Mouse (Mus musculus): Measurements from ENCODE around the gene Saa2. TPM values are rescaled to one million over a fixed set of nuclear protein-coding genes. Genes with fewer than 3 reads are reported as not detected.
A peak's percentile ranks its signal among the peaks of the same experiment; 100 is the strongest.

Saa2 gene
- polyA plus RNA-seq (2015; fragmentation: Nextera tagmentation; extraction: Ambion mirVana) = not detected in 2 replicates

DNA sequence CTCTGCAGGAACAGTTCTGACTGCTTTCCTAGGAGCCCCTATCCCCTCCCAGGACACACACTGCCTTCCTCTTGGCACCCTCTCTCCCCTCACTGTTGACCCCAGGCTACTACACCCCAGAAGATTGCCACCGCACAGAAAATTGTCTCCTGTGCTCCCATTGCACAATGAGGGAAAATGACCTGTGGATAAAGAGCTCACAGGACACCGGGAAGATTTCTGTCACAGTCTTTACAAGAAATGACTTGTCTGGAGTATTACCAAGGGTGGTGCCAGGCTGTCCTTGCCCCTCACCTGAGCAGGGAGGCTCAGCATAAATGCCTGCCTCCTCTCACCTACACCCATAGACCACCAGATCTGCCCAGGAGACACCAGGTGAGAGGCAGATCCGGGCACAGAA is at the start of gene Saa2:
TSS of gene Saa2 (plus strand) at position 301 of the 400 bp plus-strand sequence.
- Histone ChIP-seq H3K27me3 (no peaks in the 10 kb centered on the region), H3K36me3 (no peaks in the 10 kb centered on the region), H3K9me3 (no peaks in the 10 kb centered on the region), H3K4me1 (no peaks in the 10 kb centered on the region; the same call in 1 of the 2 replicates), H3K4me2 (no peak within 1 kb of the TSS), H3K27ac (no peak within 1 kb of the TSS), H3K4me3 (no peak within 1 kb of the TSS), H3K9ac (no peak within 1 kb of the TSS)
- ATAC-seq (ENCODE audit: insufficient number of reproducible peaks, insufficient read depth, low FRiP score, low TSS enrichment, low read depth) = no peak
- WGBS = 59% methylated on average over 3 of the region's 3 CpGs

DNA sequence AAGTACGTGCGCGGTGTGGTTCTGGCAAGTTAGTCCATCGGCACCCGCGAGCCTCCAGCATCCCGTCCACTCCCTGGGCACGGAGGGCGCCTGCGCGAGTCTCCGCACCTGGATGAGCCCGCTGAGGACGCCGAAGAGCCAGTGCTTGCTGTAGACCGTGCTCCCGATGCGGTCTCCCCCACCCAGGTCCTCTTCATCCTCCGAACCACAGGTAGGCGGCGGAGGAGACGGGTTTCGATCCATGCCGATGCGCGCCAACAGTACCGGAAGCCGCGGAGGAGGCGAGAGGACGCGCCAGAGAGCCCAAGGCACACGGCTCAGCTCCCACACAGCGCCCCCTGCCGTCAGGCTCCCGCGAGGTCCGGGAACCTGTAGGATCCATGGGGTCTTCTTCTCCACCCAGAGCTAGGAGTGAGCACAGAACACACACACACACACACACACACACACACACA is 41.2 kb upstream of the Saa2 start, which contains the start of gene Saal1:
TSS of gene Saal1 (minus strand) at position 291 of the 455 bp plus-strand sequence.
- H3K27me3 ChIP-seq = no peaks in the 10 kb centered on the region
- peaks cover 26% of the 10 kb centered on the region for H3K36me3 ChIP-seq
- WGBS = 0% methylated on average over 37 of the region's 38 CpGs
- peak within 1 kb of the TSS; percentile 82 for H3K4me3 ChIP-seq
- peak within 1 kb of the TSS; percentile 62 for H3K4me2 ChIP-seq
- H3K4me1 ChIP-seq = peaks cover 8% of the 10 kb centered on the region
- H3K9me3 ChIP-seq = no peaks in the 10 kb centered on the region
- H3K27ac ChIP-seq = peak within 1 kb of the TSS; percentile 88
- peak within 1 kb of the TSS; percentile 92 for H3K9ac ChIP-seq
- peak; percentile 91 for ATAC-seq (ENCODE audit: insufficient number of reproducible peaks, insufficient read depth, low FRiP score, low TSS enrichment, low read depth)

DNA sequence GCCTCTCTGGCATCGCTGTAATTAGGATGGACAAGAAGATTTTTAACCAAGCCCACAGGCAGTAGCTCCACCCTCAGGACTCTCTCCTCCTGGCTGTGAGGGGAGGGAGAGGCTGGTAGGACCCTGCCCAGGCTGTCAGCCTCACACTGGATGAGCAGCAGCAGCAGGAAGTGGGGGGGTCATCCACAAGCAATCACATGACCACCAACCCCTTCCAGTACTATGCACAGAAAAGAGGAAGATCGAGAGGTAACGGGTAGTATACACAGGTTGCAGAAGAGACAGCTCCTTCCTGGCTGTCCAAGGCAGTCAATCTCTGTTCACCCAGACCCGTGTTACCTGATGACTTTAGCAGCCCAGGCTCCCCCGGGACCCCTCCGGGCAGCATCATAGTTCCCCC is 39.3 kb upstream of the Saa2 start:
- H3K4me3 ChIP-seq = no peak overlapping the region
- WGBS = 68% methylated on average over 6 of the region's 6 CpGs
- H3K4me2 ChIP-seq = no peak overlapping the region
- H3K4me1 ChIP-seq = peaks cover 8% of the 10 kb centered on the region
- H3K27ac ChIP-seq = no peak overlapping the region
- H3K36me3 ChIP-seq = peaks cover 8% of the 10 kb centered on the region
- H3K9me3 ChIP-seq = no peaks in the 10 kb centered on the region
- H3K9ac ChIP-seq = peak overlapping the region; percentile 28; the same call in 1 of the 2 replicates
- H3K27me3 ChIP-seq = no peaks in the 10 kb centered on the region
- ATAC-seq (ENCODE audit: insufficient number of reproducible peaks, insufficient read depth, low FRiP score, low TSS enrichment, low read depth) = no peak

DNA sequence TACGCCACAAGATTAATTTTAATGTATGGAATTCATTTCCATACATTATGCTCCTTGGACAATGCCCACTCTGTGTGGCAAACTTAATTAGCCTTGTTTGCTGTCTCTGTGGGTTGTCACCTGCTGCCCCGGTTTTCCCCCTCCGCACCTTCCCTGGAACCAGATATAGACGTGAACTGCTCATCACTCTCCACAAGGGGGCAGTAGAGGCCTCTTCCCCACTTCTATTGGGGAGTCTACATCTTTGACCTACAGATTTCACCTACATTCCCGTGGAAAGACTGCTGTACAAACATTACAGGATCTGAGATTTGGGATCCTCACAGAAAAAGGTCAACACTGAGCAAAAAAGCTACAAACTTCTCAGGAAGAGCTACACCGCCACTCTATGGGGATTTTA is 37.1 kb upstream of the Saa2 start:
- Histone ChIP-seq H3K4me3 (no peak overlapping the region), H3K4me1 (peaks cover 3% of the 10 kb centered on the region; the same call in 1 of the 2 replicates), H3K4me2 (no peak overlapping the region), H3K36me3 (no peaks in the 10 kb centered on the region), H3K9ac (no peak overlapping the region), H3K27me3 (no peaks in the 10 kb centered on the region), H3K27ac (no peak overlapping the region), H3K9me3 (no peaks in the 10 kb centered on the region)
- ATAC-seq (ENCODE audit: insufficient number of reproducible peaks, insufficient read depth, low FRiP score, low TSS enrichment, low read depth) = no peak
- 25% methylated on average over 6 of the region's 6 CpGs for WGBS

DNA sequence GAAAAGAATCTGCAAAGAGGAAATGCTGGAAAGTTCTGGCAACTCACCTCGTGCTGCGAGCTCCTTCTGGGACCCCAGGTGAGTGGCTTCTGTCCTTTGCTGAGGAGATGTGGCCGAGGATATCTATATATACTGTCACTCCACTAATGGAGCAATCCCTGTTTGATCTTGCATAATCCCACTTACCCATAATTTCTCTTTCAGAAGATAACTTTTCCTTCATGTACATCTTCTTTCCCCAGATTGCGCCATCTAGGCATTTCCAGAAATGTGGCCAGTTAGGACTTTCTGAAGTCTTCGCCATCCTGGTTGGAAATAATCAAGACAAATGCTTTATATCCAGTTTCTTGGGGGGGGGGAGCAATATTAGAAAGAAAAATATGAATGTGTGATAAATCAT is 36.0 kb upstream of the Saa2 start, which contains the start of gene Saa3:
TSS of gene Saa3 (minus strand) at position 101 of the 400 bp plus-strand sequence.
- WGBS = 87% methylated on average over 5 of the region's 5 CpGs

DNA sequence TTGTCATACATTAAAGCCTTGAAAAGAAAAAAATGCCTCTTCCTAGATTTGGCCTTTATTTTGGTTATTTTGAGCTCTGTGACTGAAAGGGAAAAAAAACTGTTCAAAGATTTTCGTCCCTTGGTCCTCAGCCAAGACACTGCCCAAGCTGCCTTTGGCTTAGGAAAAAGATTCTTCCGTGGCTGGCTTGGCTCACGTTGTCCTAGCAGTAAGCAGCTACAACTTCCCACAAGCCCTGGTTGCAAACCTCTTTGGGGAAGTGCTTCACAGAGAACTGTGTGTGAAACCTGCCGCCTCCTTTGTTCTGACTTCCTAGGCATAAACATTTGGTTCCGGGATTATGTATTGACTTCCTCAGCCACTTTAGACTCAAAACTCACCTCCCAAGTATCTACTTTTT is 34.7 kb upstream of the Saa2 start:
- no peak overlapping the region for H3K4me2 ChIP-seq
- WGBS = 62% methylated on average over 5 of the region's 5 CpGs

More for the DNA sequence above, 36.0 kb upstream of the Saa2 start, which contains the start of gene Saa3:
- H3K9me3 ChIP-seq = no peaks in the 10 kb centered on the region
- H3K9ac ChIP-seq = no peak within 1 kb of the TSS
- H3K27ac ChIP-seq = no peak within 1 kb of the TSS
- H3K36me3 ChIP-seq = no peaks in the 10 kb centered on the region
- ATAC-seq (ENCODE audit: insufficient number of reproducible peaks, insufficient read depth, low FRiP score, low TSS enrichment, low read depth) = no peak
- no peak within 1 kb of the TSS for H3K4me3 ChIP-seq
- H3K4me1 ChIP-seq = no peaks in the 10 kb centered on the region
- no peak within 1 kb of the TSS for H3K4me2 ChIP-seq
- H3K27me3 ChIP-seq = no peaks in the 10 kb centered on the region

DNA sequence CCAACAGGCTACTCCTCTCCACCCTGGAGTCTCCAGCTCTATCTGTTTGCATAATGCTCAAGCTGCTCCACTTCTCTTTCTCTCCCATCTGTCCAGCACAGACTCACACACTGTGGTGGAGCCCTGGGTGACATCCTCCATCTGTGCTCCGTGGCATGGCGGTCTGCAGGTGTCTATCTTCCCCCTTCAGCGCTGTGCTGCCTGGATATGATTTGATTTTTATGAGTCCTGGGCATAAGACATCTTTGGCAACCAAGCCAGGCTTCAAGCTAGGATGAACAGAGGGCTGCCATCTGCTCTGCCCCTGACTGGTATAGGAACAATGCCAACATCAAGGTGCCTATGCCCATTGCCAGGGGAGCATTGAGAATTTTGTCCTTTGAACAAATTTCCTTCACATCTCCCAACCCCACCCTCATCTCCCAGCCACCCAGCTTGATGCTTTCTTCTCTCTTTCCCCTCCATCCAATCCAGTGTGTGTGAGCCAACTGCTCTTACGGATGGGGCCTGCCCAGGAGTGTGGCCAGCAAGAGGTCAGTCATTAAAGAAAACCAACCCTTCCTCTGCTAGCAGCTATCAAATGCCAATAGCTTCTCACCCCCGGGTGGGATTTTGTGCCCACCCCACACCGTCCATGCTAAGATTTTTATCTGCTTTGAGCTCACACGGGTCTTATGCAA is 32.9 kb upstream of the Saa2 start:
- Histone ChIP-seq H3K9ac (no peak overlapping the region), H3K27ac (no peak overlapping the region), H3K4me2 (no peak overlapping the region), H3K36me3 (no peaks in the 10 kb centered on the region), H3K4me3 (no peak overlapping the region), H3K4me1 (no peaks in the 10 kb centered on the region), H3K9me3 (no peaks in the 10 kb centered on the region), H3K27me3 (no peaks in the 10 kb centered on the region)
- 76% methylated on average over 7 of the region's 7 CpGs for WGBS
- ATAC-seq (ENCODE audit: insufficient number of reproducible peaks, insufficient read depth, low FRiP score, low TSS enrichment, low read depth) = no peak

More for the DNA sequence above, 34.7 kb upstream of the Saa2 start:
- H3K27me3 ChIP-seq = no peaks in the 10 kb centered on the region
- no peaks in the 10 kb centered on the region for H3K4me1 ChIP-seq
- H3K4me3 ChIP-seq = no peak overlapping the region
- no peak for ATAC-seq (ENCODE audit: insufficient number of reproducible peaks, insufficient read depth, low FRiP score, low TSS enrichment, low read depth)
- no peak overlapping the region for H3K27ac ChIP-seq
- H3K36me3 ChIP-seq = no peaks in the 10 kb centered on the region
- H3K9me3 ChIP-seq = no peaks in the 10 kb centered on the region
- H3K9ac ChIP-seq = no peak overlapping the region

DNA sequence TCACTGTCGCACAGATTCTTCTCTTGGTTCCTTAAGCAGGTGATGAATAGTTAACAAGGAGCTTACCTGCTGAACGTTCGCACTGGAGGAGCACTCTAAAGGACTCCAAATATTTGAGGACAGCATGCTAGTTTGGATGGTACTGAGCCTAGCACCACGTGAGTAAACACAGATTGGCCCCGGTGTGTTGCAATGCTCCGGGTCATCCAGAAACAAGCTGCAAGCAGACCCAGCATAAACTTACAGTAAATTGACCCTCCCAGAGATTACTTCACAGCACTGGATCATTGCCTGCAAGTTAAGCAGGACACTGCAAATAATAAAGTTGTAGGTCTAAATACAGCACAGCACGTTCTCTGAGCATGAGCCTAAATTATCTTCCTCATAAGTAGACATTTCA is 32.1 kb upstream of the Saa2 start:
- Histone ChIP-seq H3K9ac (no peak overlapping the region), H3K27ac (no peak overlapping the region), H3K36me3 (no peaks in the 10 kb centered on the region), H3K9me3 (no peaks in the 10 kb centered on the region), H3K4me3 (no peak overlapping the region), H3K27me3 (no peaks in the 10 kb centered on the region), H3K4me1 (no peaks in the 10 kb centered on the region), H3K4me2 (no peak overlapping the region)
- WGBS = 77% methylated on average over 7 of the region's 7 CpGs
- ATAC-seq (ENCODE audit: insufficient number of reproducible peaks, insufficient read depth, low FRiP score, low TSS enrichment, low read depth) = no peak

DNA sequence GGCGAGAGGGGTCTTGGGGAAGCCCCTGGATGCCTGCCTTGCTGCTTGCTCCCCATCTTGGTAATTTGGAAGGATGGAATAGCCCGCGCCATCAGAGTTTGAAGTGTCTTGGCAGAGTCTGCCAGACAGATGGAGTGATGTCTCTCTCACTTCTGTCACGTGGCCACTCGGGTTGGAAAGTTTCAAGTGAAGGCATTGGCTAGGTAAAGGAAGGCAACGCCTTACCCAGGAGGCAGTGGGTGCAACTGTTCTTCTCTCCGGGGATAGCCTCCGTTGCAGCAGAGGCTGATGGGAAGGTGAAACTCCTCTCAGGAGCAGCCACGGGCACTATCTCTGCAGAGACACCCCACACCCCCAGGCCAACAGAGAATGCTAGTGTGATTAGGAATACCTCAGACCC is 31.1 kb upstream of the Saa2 start:
- ATAC-seq (ENCODE audit: insufficient number of reproducible peaks, insufficient read depth, low FRiP score, low TSS enrichment, low read depth) = no peak
- H3K36me3 ChIP-seq = no peaks in the 10 kb centered on the region
- WGBS = 76% methylated on average over 9 of the region's 9 CpGs

DNA sequence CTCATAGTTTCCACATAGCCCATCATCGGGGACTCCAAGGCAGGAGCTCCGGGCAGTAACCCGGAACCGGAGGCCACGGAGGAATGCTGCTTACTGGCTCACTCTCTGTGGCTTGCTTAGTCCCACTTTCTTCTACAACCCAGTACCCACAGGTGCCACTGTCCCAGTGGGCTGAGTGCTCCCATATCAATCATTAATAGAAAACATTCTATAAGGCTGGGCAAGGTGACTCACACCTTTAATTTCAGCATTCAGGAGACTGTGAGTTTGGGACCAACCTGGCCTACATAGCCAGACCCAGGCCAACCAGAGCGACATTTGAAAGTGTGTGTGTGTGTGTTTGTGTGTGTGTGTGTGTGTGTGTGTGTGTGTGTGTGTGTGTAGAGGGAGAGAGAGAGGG is 28.2 kb upstream of the Saa2 start:
- Histone ChIP-seq H3K27ac (no peak overlapping the region), H3K4me3 (no peak overlapping the region)
- 95% methylated on average over 6 of the region's 6 CpGs for WGBS

More for the DNA sequence above, 31.1 kb upstream of the Saa2 start:
- H3K27ac ChIP-seq = no peak overlapping the region
- no peaks in the 10 kb centered on the region for H3K9me3 ChIP-seq
- H3K27me3 ChIP-seq = 0 out of 2 replicates have a peak, but pooled peaks cover 3% of the 10 kb centered on the region
- H3K4me2 ChIP-seq = no peak overlapping the region
- no peak overlapping the region for H3K9ac ChIP-seq
- no peak overlapping the region for H3K4me3 ChIP-seq
- H3K4me1 ChIP-seq = no peaks in the 10 kb centered on the region

DNA sequence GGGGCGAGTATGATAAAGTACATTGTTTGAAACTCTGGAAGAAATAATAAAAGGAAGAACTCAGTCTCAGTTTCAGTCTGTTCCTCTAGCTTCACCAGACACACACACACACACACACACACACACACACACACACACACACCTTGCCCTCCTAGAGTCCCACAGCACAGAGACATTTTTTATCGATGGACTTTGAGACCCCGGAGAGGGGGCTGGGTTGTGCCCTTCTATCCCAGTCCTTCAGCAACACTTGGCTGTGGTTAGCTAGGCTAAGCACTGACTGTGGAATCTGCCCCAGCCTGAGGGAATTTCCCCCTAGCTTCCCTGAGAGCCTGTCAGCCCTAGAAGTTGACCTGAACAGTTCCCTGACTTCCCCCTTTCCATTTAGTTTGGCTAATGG is 27.7 kb upstream of the Saa2 start:
- WGBS = 85% methylated on average over 3 of the region's 3 CpGs
- no peaks in the 10 kb centered on the region for H3K9me3 ChIP-seq

More for the DNA sequence above, 28.2 kb upstream of the Saa2 start:
- Histone ChIP-seq H3K9ac (no peak overlapping the region), H3K27me3 (0 out of 2 replicates have a peak, but pooled peaks cover 3% of the 10 kb centered on the region), H3K4me1 (no peaks in the 10 kb centered on the region), H3K36me3 (no peaks in the 10 kb centered on the region), H3K9me3 (no peaks in the 10 kb centered on the region), H3K4me2 (no peak overlapping the region)
- ATAC-seq (ENCODE audit: insufficient number of reproducible peaks, insufficient read depth, low FRiP score, low TSS enrichment, low read depth) = no peak

DNA sequence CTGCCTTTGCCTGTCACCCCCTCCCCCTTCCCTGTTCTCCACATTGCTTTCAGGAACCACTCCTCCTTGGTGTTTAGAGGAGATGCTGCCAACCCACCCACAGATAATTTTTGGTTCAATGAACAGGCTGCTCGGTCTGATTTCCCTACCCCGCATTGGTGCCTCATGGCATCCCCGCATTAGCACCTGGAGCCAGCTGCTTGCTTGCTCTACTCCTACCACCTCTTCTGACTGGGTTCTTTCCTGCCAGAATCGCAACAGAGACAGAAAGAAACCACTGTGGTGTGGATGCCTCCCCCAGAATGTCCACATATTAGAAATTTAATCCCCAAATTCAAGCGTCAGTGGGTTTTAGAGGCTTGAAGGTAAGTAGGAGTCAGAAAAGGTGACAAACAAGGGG is 27.2 kb upstream of the Saa2 start:
- 70% methylated on average over 5 of the region's 5 CpGs for WGBS
- no peak overlapping the region for H3K9ac ChIP-seq
- no peak overlapping the region for H3K4me2 ChIP-seq
- no peak for ATAC-seq (ENCODE audit: insufficient number of reproducible peaks, insufficient read depth, low FRiP score, low TSS enrichment, low read depth)
- H3K4me3 ChIP-seq = no peak overlapping the region
- no peaks in the 10 kb centered on the region for H3K4me1 ChIP-seq
- H3K9me3 ChIP-seq = no peaks in the 10 kb centered on the region
- H3K36me3 ChIP-seq = no peaks in the 10 kb centered on the region
- 0 out of 2 replicates have a peak, but pooled peaks cover 3% of the 10 kb centered on the region for H3K27me3 ChIP-seq
- H3K27ac ChIP-seq = no peak overlapping the region

More for the DNA sequence above, 27.7 kb upstream of the Saa2 start:
- no peak for ATAC-seq (ENCODE audit: insufficient number of reproducible peaks, insufficient read depth, low FRiP score, low TSS enrichment, low read depth)
- Histone ChIP-seq H3K27me3 (0 out of 2 replicates have a peak, but pooled peaks cover 3% of the 10 kb centered on the region), H3K9ac (no peak overlapping the region), H3K27ac (no peak overlapping the region), H3K4me3 (no peak overlapping the region), H3K4me2 (no peak overlapping the region), H3K36me3 (no peaks in the 10 kb centered on the region), H3K4me1 (no peaks in the 10 kb centered on the region)

All from embryonic facial prominence, embryonic 13.5 days (tissue).